Mouse (Mus musculus) ES-E14 (cell line): ENCODE data around the gene Lrp1. TPM values are rescaled to one million over a fixed set of nuclear protein-coding genes. Genes with fewer than 3 reads are reported as not detected.

Experiments used
- DNase-seq: peaks from one replicate; pipeline ENCODE4 v3.0.0-alpha.2; 2013; ENCODE audit warnings: low read depth, low spot score
- H3K27ac ChIP-seq: 2 replicates; pipeline ENCODE4 v1.5.1; 2012; ENCODE audit warnings: low read depth, mild to moderate bottlenecking, low read length, moderate library complexity, mixed read lengths; ENCODE audit not compliant: poor library complexity, insufficient read depth, severe bottlenecking
- H3K36me3 ChIP-seq: 2 replicates; pipeline ENCODE4 v1.6.1; 2012; ENCODE audit warnings: mild to moderate bottlenecking, low read length, moderate library complexity, mixed read lengths; ENCODE audit not compliant: control insufficient read depth, poor library complexity, insufficient read depth, severe bottlenecking
- H3K4me1 ChIP-seq, 2 experiments: fragments of 150-350 bp in 1 of 2; sonication (generic) in 1 of 2; 2 replicates each; pipeline ENCODE4 v1.6.1; 2012; ENCODE audit warnings: low read length in 2 of 2, mild to moderate bottlenecking in 1 of 2, mixed read lengths in 1 of 2; ENCODE audit not compliant: control insufficient read depth in 2 of 2, insufficient read depth in 2 of 2, poor library complexity in 1 of 2
- H3K4me3 ChIP-seq, 2 experiments: fragments of 150-350 bp in 1 of 2; sonication (generic) in 1 of 2; 2 replicates each; pipeline ENCODE4 v1.5.1; 2012; ENCODE audit warnings: low read length in 2 of 2, low read depth in 1 of 2, mild to moderate bottlenecking in 1 of 2, mixed read lengths in 1 of 2; ENCODE audit not compliant: insufficient read depth in 1 of 2, poor library complexity in 1 of 2, severe bottlenecking in 1 of 2
- H3K9ac ChIP-seq: 2 replicates; pipeline ENCODE4 v1.6.1; 2012; ENCODE audit warnings: low read depth, mild to moderate bottlenecking, low read length, mixed read lengths; ENCODE audit not compliant: poor library complexity, insufficient read depth, severe bottlenecking
- H3K9me3 ChIP-seq: fragments of 150-350 bp; sonication (generic); 2 replicates; pipeline ENCODE4 v1.6.1; 2012; ENCODE audit warnings: low read depth, mild to moderate bottlenecking, low read length; ENCODE audit not compliant: control insufficient read depth, insufficient read depth
- CHD2 ChIP-seq: IDR thresholded peaks from 2 replicates; pipeline ENCODE4 v1.6.1; 2014; ENCODE audit warnings: mild to moderate bottlenecking, low read depth, low read length, inconsistent platforms
- HCFC1 ChIP-seq: IDR thresholded peaks from 2 replicates; pipeline ENCODE4 v1.6.1; 2012; ENCODE audit warnings: low read length, inconsistent platforms, borderline replicate concordance; ENCODE audit not compliant: insufficient read depth
- MAFK ChIP-seq: IDR thresholded peaks from 2 replicates; pipeline ENCODE4 v1.6.1; 2014; ENCODE audit warnings: mild to moderate bottlenecking, low read depth, low read length, inconsistent platforms; ENCODE audit not compliant: insufficient read depth
- ZC3H11A ChIP-seq: IDR thresholded peaks from 2 replicates; pipeline ENCODE4 v1.6.1; 2012; ENCODE audit warnings: low read depth, mild to moderate bottlenecking, inconsistent platforms, low read length, borderline replicate concordance
- ZNF384 ChIP-seq: IDR thresholded peaks from 2 replicates; pipeline ENCODE4 v1.6.1; 2012; ENCODE audit warnings: low read depth, low read length, inconsistent platforms
- in situ Hi-C, 2 experiments: fragments of 600-800 bp; cut with MboI; formaldehyde crosslinking; loops; one replicate each; pipeline ENCODE4 v1.15.1; 2025; ENCODE audit warnings: low sequenced_read_pairs in 2 of 2, inconsistent platforms in 1 of 2; ENCODE audit not compliant: unreplicated experiment in 2 of 2
- total RNA-seq: library from RNA; depleted of rRNA; stranded (reverse); fragments of 300-350 nt; gene quantifications from 2 replicates; pipeline ENCODE4 v1.2.3, GENCODE M21; 2012

Lrp1 gene
- total RNA-seq, 1 experiment = 69.6 TPM

DNA sequence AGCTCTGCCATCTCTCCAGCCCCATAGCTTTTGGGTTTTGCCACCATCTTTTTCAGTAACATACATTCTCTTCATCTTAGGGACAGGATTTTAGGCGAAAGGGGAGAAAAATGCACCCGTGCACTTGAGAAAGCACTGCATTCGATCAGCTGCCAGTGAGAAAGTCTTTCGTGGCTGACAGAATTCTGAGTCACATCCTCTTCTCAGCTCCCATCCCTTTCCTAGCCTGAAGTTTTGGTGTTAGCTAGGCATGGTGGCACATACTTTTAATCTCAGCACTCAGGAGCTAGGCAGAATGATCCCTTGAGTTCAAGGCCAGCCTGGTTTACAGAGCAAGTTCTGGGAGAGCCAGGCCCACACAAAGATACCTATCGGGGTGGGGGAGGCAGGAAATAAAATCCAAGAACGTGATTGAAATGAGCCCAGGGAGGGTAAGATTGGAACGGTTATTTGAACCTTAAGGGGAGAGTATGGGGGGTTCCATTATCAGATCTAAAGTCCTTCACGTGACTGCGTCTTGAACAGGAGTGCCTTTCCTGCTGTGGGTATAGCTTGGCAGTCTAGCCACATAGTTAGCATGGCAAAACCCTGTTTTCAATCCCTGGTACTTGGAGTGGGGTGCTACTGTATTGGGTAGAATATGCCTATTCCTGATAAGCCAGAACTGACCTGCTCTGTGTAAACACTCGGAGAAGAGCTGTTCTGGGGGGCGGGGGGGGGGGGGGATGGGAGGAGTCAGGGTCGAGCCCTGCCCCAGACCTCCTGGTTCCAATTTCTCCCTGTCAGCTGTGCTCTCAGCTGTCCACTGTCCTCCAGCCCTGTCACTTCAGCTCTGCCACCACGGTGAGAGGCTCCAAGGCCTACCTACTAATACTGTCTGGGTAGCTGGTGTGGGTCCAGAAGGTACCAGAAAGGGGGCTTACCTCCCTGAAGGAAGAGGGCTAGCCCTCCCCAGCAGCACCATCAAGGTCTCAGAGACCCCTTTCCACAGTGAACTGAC lies 119.8 kb downstream of the Lrp1 start, which contains the start of gene Stac3:
Stac3 (plus strand) TSS at position 793 of the 1,000 bp plus-strand sequence.
- Histone ChIP-seq H3K9me3 (no peaks in the 10 kb centered on the region), H3K4me3 (no peak within 1 kb of the TSS), H3K4me1 (no peaks in the 10 kb centered on the region), H3K27ac (no peak within 1 kb of the TSS), H3K36me3 (peaks cover 13% of the 10 kb centered on the region; the same call in 1 of the 2 replicates), H3K9ac (no peak within 1 kb of the TSS)
- TF ChIP-seq ZNF384 (no peak), ZC3H11A (no peak), CHD2 (no peak), HCFC1 (no peak), MAFK (no peak)
- DNase-seq = no peak
- in situ Hi-C loops = no loop called here

DNA sequence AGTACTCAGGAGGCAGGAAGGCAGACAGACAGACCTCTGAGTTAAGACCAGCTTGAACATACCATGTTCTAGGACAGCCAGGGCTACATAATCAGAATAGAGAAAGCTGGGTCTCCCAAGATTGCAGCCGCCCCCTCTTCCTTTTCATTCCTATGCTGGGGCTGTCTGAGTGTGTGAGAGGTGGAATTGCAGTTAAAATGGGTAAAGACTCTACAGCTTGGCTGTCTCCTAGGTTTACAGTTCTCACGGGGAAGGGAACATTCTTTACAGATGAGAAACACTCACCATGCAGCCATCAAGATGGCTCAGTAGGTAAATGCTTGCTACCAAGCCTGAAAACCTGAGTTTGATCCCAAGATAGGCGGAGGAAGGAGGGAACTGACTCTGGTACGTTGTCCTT lies 120.9 kb downstream of the Lrp1 start:
- H3K4me1 ChIP-seq = no peaks in the 10 kb centered on the region
- TF ChIP-seq ZNF384 = no peak
- TF ChIP-seq MAFK = no peak
- no peak for TF ChIP-seq CHD2
- no peak for TF ChIP-seq HCFC1
- no peak for TF ChIP-seq ZC3H11A
- in situ Hi-C loops = no loop called here
- no peak overlapping the region for H3K9ac ChIP-seq
- DNase-seq = no peak
- H3K36me3 ChIP-seq = peaks cover 18% of the 10 kb centered on the region
- no peak overlapping the region for H3K27ac ChIP-seq
- H3K9me3 ChIP-seq = no peaks in the 10 kb centered on the region
- no peak overlapping the region for H3K4me3 ChIP-seq

DNA sequence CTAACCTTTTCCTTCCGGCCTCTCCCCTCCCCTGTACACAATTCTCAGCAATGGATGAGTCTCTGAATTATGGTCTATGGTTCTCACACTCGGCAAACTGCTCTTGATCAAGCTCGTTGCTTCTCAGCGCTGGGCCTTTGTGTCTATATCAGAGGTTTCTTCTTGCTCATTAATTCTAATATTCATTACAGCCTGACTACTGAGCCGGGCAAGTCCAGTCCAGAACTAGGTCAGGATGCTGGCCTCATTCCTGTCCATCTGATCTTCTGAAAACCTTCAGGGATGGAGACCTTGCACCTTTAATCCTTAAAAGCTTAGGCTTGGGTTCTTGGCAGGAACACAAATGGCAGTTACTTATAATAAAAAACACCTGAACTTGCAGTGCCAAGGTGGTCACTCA lies 121.4 kb downstream of the Lrp1 start:
- Histone ChIP-seq H3K27ac (no peak overlapping the region), H3K36me3 (peaks cover 23% of the 10 kb centered on the region), H3K4me3 (no peak overlapping the region), H3K4me1 (no peaks in the 10 kb centered on the region), H3K9me3 (no peaks in the 10 kb centered on the region), H3K9ac (no peak overlapping the region)
- no peak for DNase-seq
- TF ChIP-seq HCFC1 (no peak), CHD2 (no peak), ZNF384 (no peak), ZC3H11A (no peak), MAFK (no peak)
- in situ Hi-C loops = no loop called here

DNA sequence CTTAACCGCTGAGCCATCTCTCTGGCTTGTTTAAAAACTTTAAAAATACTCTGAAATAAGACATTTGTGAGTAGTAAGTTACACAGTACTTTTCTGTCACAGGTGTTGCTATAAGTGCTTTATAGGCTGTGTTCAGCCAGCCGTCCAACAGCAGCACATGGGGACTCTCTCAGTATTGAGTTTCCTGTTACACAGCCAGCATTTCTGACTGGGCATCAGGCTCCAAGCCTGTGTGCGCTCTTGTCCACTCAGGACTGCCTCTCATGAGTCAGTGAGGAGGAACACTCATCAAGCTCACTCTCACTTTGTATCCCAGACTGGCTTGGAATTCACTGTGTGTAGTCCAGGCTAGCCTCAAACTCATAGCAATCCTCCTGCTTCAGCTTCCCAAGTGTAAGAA lies 124.8 kb downstream of the Lrp1 start:
- no peak overlapping the region for H3K27ac ChIP-seq
- DNase-seq = no peak
- in situ Hi-C loops = no loop called here
- no peak overlapping the region for H3K9ac ChIP-seq
- no peak overlapping the region for H3K4me3 ChIP-seq
- H3K4me1 ChIP-seq = no peaks in the 10 kb centered on the region
- TF ChIP-seq ZC3H11A (no peak), HCFC1 (no peak), ZNF384 (no peak), MAFK (no peak)
- peaks cover 38% of the 10 kb centered on the region for H3K36me3 ChIP-seq
- no peaks in the 10 kb centered on the region for H3K9me3 ChIP-seq
